Mouse (Mus musculus): ENCODE results near the gene Gstm2. TPM values are rescaled to one million over a fixed set of nuclear protein-coding genes. Genes with fewer than 3 reads are reported as not detected.
"Not testable (repeated sequence)": the region's sequence is repeated elsewhere in the genome, so short reads cannot be mapped to it uniquely, and the experiment has no call there.

Gene Gstm2
- polyA plus RNA-seq, 1 experiment from 2014 or later = 18.5 TPM

GRCm38 (mm10) chr3:107982726-107983125 lies 3.5 kb downstream of the Gstm2 start:
- H3K4me1 ChIP-seq (ENCODE audit: control insufficient read depth, insufficient read depth, low read length) = no peaks in the 10 kb centered on the region
- H3K4me3 ChIP-seq (ENCODE audit: low read depth, low read length) = no peak overlapping the region
- no peak overlapping the region for H3K9ac ChIP-seq (ENCODE audit: low read length)
- H3K9me3 ChIP-seq (ENCODE audit: control insufficient read depth, low read length) = no peaks in the 10 kb centered on the region
- DNase-seq (ENCODE audit: low spot score) (no peak), ATAC-seq (ENCODE audit: insufficient read depth, low FRiP score, low TSS enrichment) (no peak)
- 81% methylated on average over 6 of the region's 6 CpGs for WGBS
- H3K36me3 ChIP-seq (ENCODE audit: control insufficient read depth, insufficient read depth, low read length) = no peaks in the 10 kb centered on the region
- no peak overlapping the region for H3K27ac ChIP-seq (ENCODE audit: low read depth, low read length)
- no peak overlapping the region for H3K4me2 ChIP-seq (ENCODE audit: low read depth)
- H3K27me3 ChIP-seq (ENCODE audit: control insufficient read depth, insufficient read depth, low read length) = no peaks in the 10 kb centered on the region

GRCm38 (mm10) chr3:107981261-107981660 lies 5.0 kb downstream of the Gstm2 start:
- Histone ChIP-seq H3K9ac (ENCODE audit: low read length) (no peak overlapping the region), H3K27ac (ENCODE audit: low read depth, low read length) (no peak overlapping the region), H3K9me3 (ENCODE audit: control insufficient read depth, low read length) (no peaks in the 10 kb centered on the region), H3K4me1 (ENCODE audit: control insufficient read depth, insufficient read depth, low read length) (no peaks in the 10 kb centered on the region), H3K4me3 (ENCODE audit: low read depth, low read length) (no peak overlapping the region), H3K27me3 (ENCODE audit: control insufficient read depth, insufficient read depth, low read length) (no peaks in the 10 kb centered on the region), H3K36me3 (ENCODE audit: control insufficient read depth, insufficient read depth, low read length) (no peaks in the 10 kb centered on the region), H3K4me2 (ENCODE audit: low read depth) (no peak overlapping the region)
- ATAC-seq (ENCODE audit: insufficient read depth, low FRiP score, low TSS enrichment) (no peak), DNase-seq (ENCODE audit: low spot score) (no peak)
- 66% methylated on average over 3 of the region's 3 CpGs for WGBS

GRCm38 (mm10) chr3:107977691-107978090 lies 8.6 kb downstream of the Gstm2 start:
- Histone ChIP-seq H3K27me3 (ENCODE audit: control insufficient read depth, insufficient read depth, low read length) (no peaks in the 10 kb centered on the region), H3K27ac (ENCODE audit: low read depth, low read length) (no peak overlapping the region), H3K4me3 (ENCODE audit: low read depth, low read length) (no peak overlapping the region), H3K9me3 (ENCODE audit: control insufficient read depth, low read length) (no peaks in the 10 kb centered on the region), H3K9ac (ENCODE audit: low read length) (no peak overlapping the region), H3K36me3 (ENCODE audit: control insufficient read depth, insufficient read depth, low read length) (no peaks in the 10 kb centered on the region), H3K4me1 (ENCODE audit: control insufficient read depth, insufficient read depth, low read length) (no peaks in the 10 kb centered on the region), H3K4me2 (ENCODE audit: low read depth) (no peak overlapping the region)
- WGBS = 85% methylated on average over 3 of the region's 3 CpGs
- DNase-seq (ENCODE audit: low spot score) (no peak), ATAC-seq (ENCODE audit: insufficient read depth, low FRiP score, low TSS enrichment) (no peak)

- WGBS = 96% methylated on average over 1 of the region's 1 CpGs
- no peaks in the 10 kb centered on the region for H3K9me3 ChIP-seq (ENCODE audit: control insufficient read depth, low read length)
These were observed 12.0 kb downstream of the Gstm2 start for GRCm38 (mm10) chr3:107974237-107974636.

GRCm38 (mm10) chr3:107972070-107972469 lies 14.2 kb downstream of the Gstm2 start:
- Histone ChIP-seq H3K27me3 (ENCODE audit: control insufficient read depth, insufficient read depth, low read length) (no peaks in the 10 kb centered on the region), H3K4me3 (ENCODE audit: low read depth, low read length) (no peak overlapping the region), H3K4me1 (ENCODE audit: control insufficient read depth, insufficient read depth, low read length) (no peaks in the 10 kb centered on the region), H3K27ac (ENCODE audit: low read depth, low read length) (no peak overlapping the region), H3K9me3 (ENCODE audit: control insufficient read depth, low read length) (no peaks in the 10 kb centered on the region), H3K36me3 (ENCODE audit: control insufficient read depth, insufficient read depth, low read length) (no peaks in the 10 kb centered on the region), H3K4me2 (ENCODE audit: low read depth) (no peak overlapping the region), H3K9ac (ENCODE audit: low read length) (no peak overlapping the region)
- ATAC-seq (ENCODE audit: insufficient read depth, low FRiP score, low TSS enrichment) = no peak
- DNase-seq (ENCODE audit: low spot score) = no peak
- 92% methylated on average over 3 of the region's 3 CpGs for WGBS

More at GRCm38 (mm10) chr3:107974237-107974636, 12.0 kb downstream of the Gstm2 start:
- no peak overlapping the region for H3K4me3 ChIP-seq (ENCODE audit: low read depth, low read length)
- no peaks in the 10 kb centered on the region for H3K27me3 ChIP-seq (ENCODE audit: control insufficient read depth, insufficient read depth, low read length)
- ATAC-seq (ENCODE audit: insufficient read depth, low FRiP score, low TSS enrichment) = no peak
- no peak overlapping the region for H3K9ac ChIP-seq (ENCODE audit: low read length)
- H3K27ac ChIP-seq (ENCODE audit: low read depth, low read length) = no peak overlapping the region
- H3K4me1 ChIP-seq (ENCODE audit: control insufficient read depth, insufficient read depth, low read length) = no peaks in the 10 kb centered on the region
- no peak overlapping the region for H3K4me2 ChIP-seq (ENCODE audit: low read depth)
- no peak for DNase-seq (ENCODE audit: low spot score)
- H3K36me3 ChIP-seq (ENCODE audit: control insufficient read depth, insufficient read depth, low read length) = no peaks in the 10 kb centered on the region

GRCm38 (mm10) chr3:107971101-107971500 lies 15.2 kb downstream of the Gstm2 start:
- not testable (repeated sequence) for H3K36me3 ChIP-seq (ENCODE audit: control insufficient read depth, insufficient read depth, low read length); H3K4me2 ChIP-seq (ENCODE audit: low read depth); ATAC-seq (ENCODE audit: insufficient read depth, low FRiP score, low TSS enrichment); DNase-seq (ENCODE audit: low spot score); H3K9ac ChIP-seq (ENCODE audit: low read length); H3K9me3 ChIP-seq (ENCODE audit: control insufficient read depth, low read length); H3K4me1 ChIP-seq (ENCODE audit: control insufficient read depth, insufficient read depth, low read length); H3K27ac ChIP-seq (ENCODE audit: low read depth, low read length); H3K4me3 ChIP-seq (ENCODE audit: low read depth, low read length); H3K27me3 ChIP-seq (ENCODE audit: control insufficient read depth, insufficient read depth, low read length)
- WGBS = 58% methylated on average over 3 of the region's 3 CpGs

- DNase-seq (ENCODE audit: low spot score) = no peak
- Histone ChIP-seq H3K4me3 (ENCODE audit: low read depth, low read length) (no peak within 1 kb of the TSS), H3K9me3 (ENCODE audit: control insufficient read depth, low read length) (no peaks in the 10 kb centered on the region), H3K27me3 (ENCODE audit: control insufficient read depth, insufficient read depth, low read length) (no peaks in the 10 kb centered on the region), H3K9ac (ENCODE audit: low read length) (no peak within 1 kb of the TSS), H3K27ac (ENCODE audit: low read depth, low read length) (no peak within 1 kb of the TSS), H3K4me2 (ENCODE audit: low read depth) (no peak within 1 kb of the TSS), H3K36me3 (ENCODE audit: control insufficient read depth, insufficient read depth, low read length) (no peaks in the 10 kb centered on the region), H3K4me1 (ENCODE audit: control insufficient read depth, insufficient read depth, low read length) (no peaks in the 10 kb centered on the region)
- ATAC-seq (ENCODE audit: insufficient read depth, low FRiP score, low TSS enrichment) = no peak
- WGBS = 56% methylated on average over 13 of the region's 13 CpGs
These were observed 17.4 kb downstream of the Gstm2 start, which contains the start of gene Gstm3 for GRCm38 (mm10) chr3:107968724-107969395. Gene Gstm3 (minus strand): TSS chr3:107969283.

GRCm38 (mm10) chr3:107966631-107967030 lies 19.6 kb downstream of the Gstm2 start:
- Histone ChIP-seq H3K9ac (ENCODE audit: low read length) (no peak overlapping the region), H3K36me3 (ENCODE audit: control insufficient read depth, insufficient read depth, low read length) (no peaks in the 10 kb centered on the region), H3K4me1 (ENCODE audit: control insufficient read depth, insufficient read depth, low read length) (no peaks in the 10 kb centered on the region), H3K27me3 (ENCODE audit: control insufficient read depth, insufficient read depth, low read length) (no peaks in the 10 kb centered on the region), H3K9me3 (ENCODE audit: control insufficient read depth, low read length) (no peaks in the 10 kb centered on the region), H3K4me3 (ENCODE audit: low read depth, low read length) (no peak overlapping the region), H3K4me2 (ENCODE audit: low read depth) (no peak overlapping the region), H3K27ac (ENCODE audit: low read depth, low read length) (no peak overlapping the region)
- ATAC-seq (ENCODE audit: insufficient read depth, low FRiP score, low TSS enrichment) (no peak), DNase-seq (ENCODE audit: low spot score) (no peak)
- 97% methylated on average over 5 of the region's 5 CpGs for WGBS

GRCm38 (mm10) chr3:107965592-107965991 lies 20.7 kb downstream of the Gstm2 start:
- WGBS = 78% methylated on average over 1 of the region's 1 CpGs
- no peaks in the 10 kb centered on the region for H3K9me3 ChIP-seq (ENCODE audit: control insufficient read depth, low read length)
- H3K27me3 ChIP-seq (ENCODE audit: control insufficient read depth, insufficient read depth, low read length) = no peaks in the 10 kb centered on the region
- no peak overlapping the region for H3K27ac ChIP-seq (ENCODE audit: low read depth, low read length)
- H3K36me3 ChIP-seq (ENCODE audit: control insufficient read depth, insufficient read depth, low read length) = no peaks in the 10 kb centered on the region
- no peak for ATAC-seq (ENCODE audit: insufficient read depth, low FRiP score, low TSS enrichment)
- no peak overlapping the region for H3K9ac ChIP-seq (ENCODE audit: low read length)
- H3K4me2 ChIP-seq (ENCODE audit: low read depth) = no peak overlapping the region
- DNase-seq (ENCODE audit: low spot score) = no peak
- no peak overlapping the region for H3K4me3 ChIP-seq (ENCODE audit: low read depth, low read length)
- no peaks in the 10 kb centered on the region for H3K4me1 ChIP-seq (ENCODE audit: control insufficient read depth, insufficient read depth, low read length)
